In the genomic region with DNA sequence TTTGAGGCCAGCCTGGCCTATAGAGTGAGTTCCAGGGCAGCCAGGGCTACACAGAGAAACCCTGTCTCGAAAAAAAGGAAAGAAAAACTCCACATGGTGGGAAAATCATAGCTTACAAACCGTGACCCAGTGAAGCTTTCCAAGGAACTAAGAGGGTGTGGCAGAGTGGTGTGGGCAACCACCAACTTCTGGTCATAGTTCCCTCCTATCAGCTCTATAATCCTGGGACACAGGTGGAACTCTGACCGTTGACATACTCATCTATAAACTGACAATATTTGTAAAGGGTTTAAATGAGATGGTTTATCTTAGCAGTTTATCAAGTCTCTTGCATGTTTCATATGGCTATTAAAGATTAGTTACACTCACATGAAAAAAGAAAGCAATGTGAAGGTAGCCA, we compare ENCODE assay signal across 16 mouse cellular contexts.
"Had no signal": no experiment of that assay in that cellular context is flagged by ENCODE, and none has a peak within 500 bp of the region (broad histone marks: within the 10 kb centered on the region; RNA-seq: fewer than 3 reads in every experiment).

No protein-coding gene starts in this region.

- H3K4me1 ChIP-seq: neural tube, embryonic 13.5 days; neural tube, embryonic 15.5 days; stomach, embryonic 15.5 days had no signal

- H3K4me3 ChIP-seq: neural tube, embryonic 13.5 days; neural tube, embryonic 15.5 days; stomach, embryonic 15.5 days had no signal

- H3K27me3 ChIP-seq: neural tube, embryonic 13.5 days; neural tube, embryonic 15.5 days; stomach, embryonic 15.5 days had no signal

- H3K27ac ChIP-seq: neural tube, embryonic 13.5 days; neural tube, embryonic 15.5 days; stomach, embryonic 15.5 days; stomach, postnatal 0 days had no signal

- H3K4me2 ChIP-seq: neural tube, embryonic 13.5 days; neural tube, embryonic 15.5 days; stomach, embryonic 15.5 days had no signal

- H3K36me3 ChIP-seq: stomach, embryonic 15.5 days had no signal

- H3K9ac ChIP-seq: neural tube, embryonic 13.5 days; neural tube, embryonic 15.5 days; stomach, embryonic 15.5 days had no signal

- H3K9me3 ChIP-seq: neural tube, embryonic 13.5 days; neural tube, embryonic 15.5 days; stomach, embryonic 15.5 days had no signal

- DNase-seq: retina, postnatal 1 day; right cerebral cortex, adult 18-20 months; right cerebral cortex, postnatal 14 days; right cerebral cortex, postnatal 25 days; right cerebral cortex, postnatal 4 days; spleen, adult 18-20 months; thymus, adult 18-20 months; thymus, adult 2 months; thymus, postnatal 14 days; thymus, postnatal 25 days; thymus, postnatal 36 days; thymus, postnatal 4 days had no signal
